Mouse (Mus musculus) bone marrow macrophage, adult 2 months (primary cell): Measurements from ENCODE around the gene Ms4a15.

ENCODE experiments used
- CTCF ChIP-seq: IDR thresholded peaks from 2 replicates; pipeline ENCODE4 v1.5.1; 2012; ENCODE audit warnings: low read depth, mild to moderate bottlenecking, low read length, moderate library complexity
- POLR2A ChIP-seq: IDR thresholded peaks from 2 replicates; pipeline ENCODE4 v1.6.1; 2012; ENCODE audit warnings: mild to moderate bottlenecking, low read depth, low read length, borderline replicate concordance

GRCm38 (mm10) chr19:10946506-10946905 lies 46.5 kb downstream of the Ms4a15 start:
- TF ChIP-seq CTCF (no peak), POLR2A (no peak)
